Mouse (Mus musculus): ENCODE results near the gene Hist2h4.
"Not testable (repeated sequence)": the region's sequence is repeated elsewhere in the genome, so short reads cannot be mapped to it uniquely, and the experiment has no call there.

The Hist2h4 gene

DNA sequence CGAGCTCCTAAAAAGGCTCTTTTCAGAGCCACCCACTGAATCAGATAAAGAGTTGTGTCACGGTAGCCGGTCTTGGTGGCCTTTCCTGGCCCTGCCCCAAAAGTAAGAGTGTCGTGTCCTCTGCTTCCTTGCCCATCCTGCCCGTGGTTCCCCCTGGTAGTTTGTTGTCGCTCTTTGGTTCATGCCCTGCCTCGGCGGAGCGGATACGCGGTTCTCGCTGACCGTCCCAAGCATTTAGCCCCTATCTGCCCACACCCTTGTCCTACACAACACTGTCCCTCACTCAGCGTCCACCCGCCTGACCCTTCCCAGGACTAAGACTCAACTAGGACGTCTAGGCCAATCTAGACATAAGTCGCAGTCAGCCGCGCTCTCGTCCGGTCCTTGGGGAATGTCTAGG lies 17.1 kb downstream of the Hist2h4 start:
- not testable (repeated sequence) for DNase-seq (ENCODE audit: low spot score in 2 of 2)

DNA sequence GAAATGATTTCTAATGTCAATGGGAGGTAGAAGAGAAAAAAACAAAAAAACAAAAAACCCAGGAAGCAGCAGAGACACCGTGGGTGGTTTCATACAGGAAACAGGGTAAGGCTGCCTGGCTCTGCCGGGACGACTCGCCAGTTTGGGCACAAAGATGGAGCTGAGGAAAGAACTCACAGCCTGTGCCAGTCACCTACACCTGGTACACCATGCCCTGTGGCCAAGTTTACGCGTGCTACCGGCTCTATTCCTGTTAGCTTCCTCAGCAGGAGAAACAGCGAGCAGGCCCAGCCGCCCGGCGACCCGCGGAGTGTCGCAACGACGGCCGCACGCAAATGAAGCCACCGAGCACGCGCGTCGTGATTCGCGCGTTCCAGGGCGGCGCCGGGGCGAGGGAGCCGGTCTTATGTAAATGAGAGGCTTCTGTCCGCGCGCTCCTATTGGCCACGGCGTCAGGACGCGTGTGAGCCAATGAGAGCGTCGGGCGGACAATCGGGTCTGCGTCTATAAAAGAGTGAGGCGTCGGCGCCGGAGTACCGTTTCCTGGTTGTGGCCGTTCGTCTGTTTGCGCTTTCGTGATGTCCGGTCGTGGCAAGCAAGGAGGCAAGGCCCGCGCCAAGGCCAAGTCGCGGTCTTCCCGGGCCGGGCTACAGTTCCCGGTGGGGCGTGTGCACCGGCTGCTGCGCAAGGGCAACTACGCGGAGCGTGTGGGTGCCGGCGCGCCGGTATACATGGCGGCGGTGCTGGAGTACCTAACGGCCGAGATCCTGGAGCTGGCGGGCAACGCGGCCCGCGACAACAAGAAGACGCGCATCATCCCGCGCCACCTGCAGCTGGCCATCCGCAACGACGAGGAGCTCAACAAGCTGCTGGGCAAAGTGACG lies 17.9 kb downstream of the Hist2h4 start, which contains the start of gene Hist2h2aa1:
Gene Hist2h2aa1 (plus strand): TSS at position 495 of the 884 bp plus-strand sequence.
- DNase-seq (ENCODE audit: low spot score in 2 of 2) = peak; percentile 82 to 83

DNA sequence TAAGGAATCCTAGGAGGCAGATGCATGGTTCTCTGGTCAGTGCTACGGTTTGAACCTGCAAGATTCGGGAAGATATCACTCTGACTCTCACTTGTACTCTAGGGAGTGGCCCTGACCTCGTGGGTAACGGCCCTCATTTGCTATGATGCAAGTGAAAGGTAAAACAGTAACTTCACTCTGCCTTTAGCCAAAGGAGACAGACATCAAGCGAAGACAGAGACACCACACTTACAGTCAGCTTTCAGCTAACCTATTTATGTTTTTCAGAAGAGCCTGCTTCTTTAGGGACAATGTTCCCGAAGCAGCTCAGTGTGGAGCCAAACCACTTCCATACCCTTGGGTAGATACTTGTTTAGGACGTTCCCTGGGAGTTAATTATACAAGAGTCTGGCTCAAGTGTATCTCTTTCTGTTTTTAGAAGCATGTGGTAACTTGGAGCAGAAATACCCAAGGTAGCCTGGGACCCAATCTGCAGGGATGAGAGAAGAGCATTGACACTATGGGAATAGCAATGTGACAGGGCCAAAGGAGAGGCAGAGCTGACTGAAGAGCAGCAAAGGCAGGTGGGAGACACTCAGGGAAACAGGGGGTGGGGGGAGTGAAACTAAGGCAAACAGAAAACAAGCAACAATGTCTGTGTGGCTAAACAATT lies 19.1 kb downstream of the Hist2h4 start:
- DNase-seq (ENCODE audit: low spot score in 2 of 2) = no peak

- DNase-seq (ENCODE audit: low spot score in 2 of 2) = no peak
These were observed 22.3 kb downstream of the Hist2h4 start for GRCm38 (mm10) chr3:96240799-96241197.

- DNase-seq (ENCODE audit: low spot score in 2 of 2) = peak; percentile 99
These were observed 22.9 kb downstream of the Hist2h4 start, which contains the start of gene Hist2h2aa2 for GRCm38 (mm10) chr3:96239949-96240798. TSS of gene Hist2h2aa2 (minus strand) at chr3:96240276.

DNA sequence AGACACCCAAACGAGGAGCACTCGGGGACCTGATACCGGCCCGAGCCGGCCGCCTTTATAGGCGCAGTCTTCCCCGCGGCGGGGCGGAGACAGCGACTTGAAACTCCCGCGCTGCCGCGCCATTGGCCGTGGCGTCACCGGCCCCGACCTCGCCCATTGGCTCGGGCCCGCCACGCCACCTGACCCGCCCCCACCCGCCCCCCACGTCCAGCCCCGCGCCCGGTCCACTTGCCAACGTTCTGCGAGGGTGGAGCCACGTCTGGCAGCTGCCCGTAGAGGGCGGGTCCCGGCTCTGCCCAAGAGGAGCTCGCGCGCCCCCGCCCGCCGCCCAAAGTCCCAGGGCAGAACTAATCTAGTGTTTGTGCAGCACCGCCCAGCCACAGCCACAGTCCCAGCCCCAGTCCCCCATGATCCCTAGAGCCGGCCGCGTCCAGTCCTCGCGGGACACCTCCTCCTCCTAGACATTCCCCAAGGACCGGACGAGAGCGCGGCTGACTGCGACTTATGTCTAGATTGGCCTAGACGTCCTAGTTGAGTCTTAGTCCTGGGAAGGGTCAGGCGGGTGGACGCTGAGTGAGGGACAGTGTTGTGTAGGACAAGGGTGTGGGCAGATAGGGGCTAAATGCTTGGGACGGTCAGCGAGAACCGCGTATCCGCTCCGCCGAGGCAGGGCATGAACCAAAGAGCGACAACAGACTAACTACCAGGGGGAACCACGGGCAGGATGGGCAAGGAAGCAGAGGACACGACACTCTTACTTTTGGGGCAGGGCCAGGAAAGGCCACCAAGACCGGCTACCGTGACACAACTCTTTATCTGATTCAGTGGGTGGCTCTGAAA lies 23.9 kb downstream of the Hist2h4 start, which contains the start of gene Hist2h3c2:
Gene Hist2h3c2 (minus strand): TSS at position 174 of the 840 bp plus-strand sequence.
- DNase-seq (ENCODE audit: low spot score in 2 of 2) = peak in 1 of 2 experiments; percentile 21

DNA sequence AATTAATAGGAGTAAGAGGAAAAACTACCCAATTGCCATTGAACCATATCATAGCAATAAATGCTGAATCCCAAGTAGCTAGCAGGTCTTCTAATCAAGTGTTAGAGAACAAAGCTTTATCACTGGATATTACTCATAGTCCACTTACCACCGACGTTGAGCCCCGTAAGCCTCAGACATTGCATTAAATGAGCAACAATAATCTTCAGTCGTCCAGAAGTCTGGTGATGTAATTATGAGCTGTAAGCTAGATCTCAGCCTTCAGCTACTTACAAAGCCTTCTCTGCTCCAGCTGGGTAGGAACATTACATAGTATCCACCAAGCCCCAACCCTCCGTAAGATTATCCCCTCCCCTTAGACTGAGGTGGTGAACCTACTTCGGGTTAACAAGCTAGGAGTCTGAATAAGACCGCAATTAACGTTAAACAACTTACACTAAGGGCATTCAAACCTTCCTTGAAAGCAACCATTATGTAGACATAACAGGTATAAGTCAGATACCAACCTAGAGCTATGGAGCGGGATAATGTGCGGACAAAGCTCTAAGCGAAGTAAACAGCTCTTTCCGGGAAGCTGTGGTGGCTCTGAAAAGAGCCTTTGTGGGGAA lies 25.1 kb downstream of the Hist2h4 start:
- no peak for DNase-seq (ENCODE audit: low spot score in 2 of 2)

GRCm38 (mm10) chr3:96237335-96237903 lies 25.7 kb downstream of the Hist2h4 start:
- DNase-seq (ENCODE audit: low spot score in 2 of 2) = no peak

DNA sequence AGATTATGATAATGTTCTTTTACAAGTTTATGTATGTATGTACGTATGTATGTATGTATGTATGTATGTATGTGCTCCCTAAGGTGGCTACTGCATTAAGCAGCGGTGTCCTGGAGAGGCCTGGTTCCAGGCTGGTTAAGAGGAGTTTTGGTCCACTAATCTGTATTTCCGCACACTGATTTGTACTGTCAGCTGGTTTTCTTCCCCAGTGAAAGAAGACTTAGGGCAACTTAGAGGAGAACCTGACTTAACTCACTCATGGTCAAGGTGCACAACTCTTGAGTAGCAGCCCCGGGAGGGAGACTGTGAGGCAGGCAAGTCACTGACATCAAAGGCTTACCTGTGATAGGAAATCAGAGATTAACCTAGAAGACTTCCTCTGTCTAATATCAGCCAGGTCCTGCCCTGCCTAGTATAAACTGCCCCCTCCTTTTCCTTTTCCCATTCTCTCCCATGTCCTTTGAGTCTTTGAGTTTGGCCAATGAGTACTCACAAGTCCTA lies 26.2 kb downstream of the Hist2h4 start:
- DNase-seq (ENCODE audit: low spot score in 2 of 2) = no peak

- DNase-seq (ENCODE audit: low spot score in 2 of 2) = no peak
These were observed 27.3 kb downstream of the Hist2h4 start for GRCm38 (mm10) chr3:96235836-96236235.

GRCm38 (mm10) chr3:96234914-96235313 lies 28.2 kb downstream of the Hist2h4 start:
- no peak for DNase-seq (ENCODE audit: low spot score in 2 of 2)

DNA sequence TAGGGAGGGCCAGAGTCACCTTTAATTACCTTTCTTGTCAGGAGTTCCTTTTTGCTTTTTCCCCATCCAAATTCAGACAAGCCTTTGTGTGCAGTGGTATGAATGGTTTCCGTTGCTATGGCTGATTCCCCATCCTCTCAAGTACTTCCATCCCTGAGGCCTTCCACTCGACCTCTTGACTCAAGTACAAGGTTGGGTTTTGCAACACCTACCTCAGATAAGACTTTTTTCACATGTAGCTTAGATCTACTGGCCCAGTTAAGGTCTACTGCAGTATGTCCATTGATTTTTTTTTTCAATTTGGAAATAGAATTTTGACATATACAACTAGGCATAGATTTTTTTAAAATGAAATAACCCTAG lies 31.4 kb downstream of the Hist2h4 start:
- no peak for DNase-seq (ENCODE audit: low spot score in 2 of 2)

DNA sequence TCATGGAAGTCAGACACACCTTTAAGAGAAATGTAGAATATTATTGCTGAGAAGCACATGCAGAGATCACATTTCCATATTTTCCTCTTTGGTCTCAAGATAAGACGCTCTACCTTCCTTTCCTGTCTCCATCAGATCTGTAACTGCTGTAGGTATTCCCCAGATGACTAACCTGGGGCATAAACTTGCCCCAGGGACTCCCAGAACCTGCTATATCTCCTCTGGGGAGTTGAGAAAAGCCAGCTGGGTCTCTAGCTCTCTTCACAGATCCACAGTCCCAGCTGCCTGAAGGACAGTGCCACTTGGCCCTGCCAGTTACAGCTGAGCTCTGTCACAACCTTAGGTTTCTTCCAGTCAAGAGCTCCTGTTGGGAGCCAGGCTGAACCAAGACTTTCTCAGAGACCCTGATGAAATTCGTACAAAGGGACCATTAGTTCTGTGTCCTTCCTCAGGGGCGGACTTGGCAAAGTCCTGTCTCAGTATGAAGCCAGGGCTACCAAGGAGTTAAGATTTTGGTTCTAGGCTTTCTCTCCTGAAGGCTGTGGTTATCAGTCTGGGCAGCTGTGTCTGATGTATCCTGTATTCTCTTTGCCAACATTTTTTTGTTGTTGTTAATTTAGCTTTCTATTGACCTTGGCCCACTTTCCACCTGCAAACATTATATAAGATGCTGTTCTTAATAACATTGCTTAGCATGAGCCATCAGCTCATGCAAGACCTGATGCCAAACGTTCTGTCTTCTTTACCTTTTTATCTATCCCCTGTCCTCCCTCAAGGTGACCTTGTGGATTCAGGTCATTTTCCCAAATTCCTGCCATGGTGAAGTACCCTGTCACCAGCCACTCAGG lies 32.0 kb downstream of the Hist2h4 start:
- DNase-seq (ENCODE audit: low spot score in 2 of 2) = no peak

- DNase-seq (ENCODE audit: low spot score in 2 of 2) = no peak
These were observed 32.7 kb downstream of the Hist2h4 start for GRCm38 (mm10) chr3:96230404-96230803.

GRCm38 (mm10) chr3:96228828-96229227 lies 34.3 kb downstream of the Hist2h4 start:
- no peak for DNase-seq (ENCODE audit: low spot score in 2 of 2)

- DNase-seq (ENCODE audit: low spot score in 2 of 2) = no peak
These were observed 36.1 kb downstream of the Hist2h4 start for GRCm38 (mm10) chr3:96226695-96227648.

GRCm38 (mm10) chr3:96225421-96225820 lies 37.7 kb downstream of the Hist2h4 start:
- DNase-seq (ENCODE audit: low spot score in 2 of 2) = no peak

- DNase-seq (ENCODE audit: low spot score in 2 of 2) = no peak
These were observed 40.3 kb downstream of the Hist2h4 start for GRCm38 (mm10) chr3:96222774-96223173.

Data from frontal cortex, postnatal 25 days (tissue).